Mouse (Mus musculus) cerebellum, adult 18-20 months (tissue): ENCODE data around the gene Socs3.

Experiments used
- DNase-seq, 2 experiments: peaks; one replicate each; pipeline ENCODE4 v3.0.0; 2021

Gene Socs3

DNA sequence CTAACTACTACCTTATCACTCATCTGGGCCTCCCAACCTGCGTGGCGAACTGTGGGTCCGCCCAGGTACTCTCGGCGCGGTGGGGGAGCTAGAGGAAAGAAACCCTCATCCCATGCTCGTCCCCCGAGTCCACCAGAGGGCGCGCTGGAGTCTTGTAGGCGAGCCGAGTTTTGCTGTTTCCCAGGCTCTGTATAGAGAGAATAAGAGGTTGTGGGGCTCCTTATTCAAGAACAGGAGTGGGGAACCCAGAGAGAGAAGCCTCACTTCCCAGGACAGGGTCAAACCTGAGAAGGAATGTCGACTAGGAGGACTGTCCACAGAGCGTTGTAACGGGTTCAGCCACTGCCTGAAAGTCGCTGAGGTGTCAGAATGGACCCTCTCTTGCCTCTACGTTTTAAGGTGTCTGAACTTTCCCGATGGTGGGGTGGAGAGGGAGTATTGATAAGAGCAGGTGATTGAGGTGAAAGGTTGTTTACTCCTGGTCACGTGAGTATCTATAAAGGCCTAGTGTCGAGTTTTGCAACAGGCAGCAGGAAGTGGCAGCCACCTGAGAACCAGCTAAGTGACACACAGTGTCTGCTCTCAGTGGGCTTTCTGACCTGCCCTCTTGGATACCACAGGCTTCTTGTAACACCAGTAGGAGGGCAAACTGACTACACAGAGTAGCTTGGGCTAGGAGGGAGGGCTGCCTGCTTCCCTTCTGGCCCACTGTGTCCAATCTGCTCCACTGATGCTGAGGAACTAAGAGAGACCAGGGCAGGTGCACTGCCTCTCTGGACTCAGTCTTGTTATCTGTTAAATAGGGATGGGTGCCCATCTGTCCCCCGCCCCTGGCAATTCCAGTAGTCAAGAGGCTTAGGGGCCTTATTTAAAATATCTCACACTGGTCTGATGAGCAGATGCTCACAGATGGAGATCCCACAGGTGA is at the start of gene Socs3:
Gene Socs3 (minus strand): TSS at position 103 of the 928 bp plus-strand sequence.
- DNase-seq, result peak; percentile 90 to 95

DNA sequence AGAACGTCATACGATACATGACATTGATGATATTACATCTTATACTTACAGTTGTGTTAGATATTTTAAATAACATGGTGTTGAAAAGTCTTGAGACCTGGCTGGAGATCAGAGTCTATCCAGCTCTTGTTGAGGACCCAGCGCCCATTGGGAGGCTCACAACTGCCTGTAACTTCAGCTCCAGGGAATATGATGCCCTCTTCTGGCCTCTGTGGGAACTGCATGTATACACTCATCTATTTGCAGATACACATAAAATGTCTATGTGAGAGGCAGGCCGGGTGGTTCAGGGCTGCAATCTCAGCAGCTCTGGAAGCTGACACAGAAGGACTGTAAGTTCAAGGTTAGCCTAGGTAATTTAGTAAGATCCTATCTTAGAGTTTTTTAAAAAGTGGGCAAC is 48.5 kb upstream of the Socs3 start:
- no peak for DNase-seq

DNA sequence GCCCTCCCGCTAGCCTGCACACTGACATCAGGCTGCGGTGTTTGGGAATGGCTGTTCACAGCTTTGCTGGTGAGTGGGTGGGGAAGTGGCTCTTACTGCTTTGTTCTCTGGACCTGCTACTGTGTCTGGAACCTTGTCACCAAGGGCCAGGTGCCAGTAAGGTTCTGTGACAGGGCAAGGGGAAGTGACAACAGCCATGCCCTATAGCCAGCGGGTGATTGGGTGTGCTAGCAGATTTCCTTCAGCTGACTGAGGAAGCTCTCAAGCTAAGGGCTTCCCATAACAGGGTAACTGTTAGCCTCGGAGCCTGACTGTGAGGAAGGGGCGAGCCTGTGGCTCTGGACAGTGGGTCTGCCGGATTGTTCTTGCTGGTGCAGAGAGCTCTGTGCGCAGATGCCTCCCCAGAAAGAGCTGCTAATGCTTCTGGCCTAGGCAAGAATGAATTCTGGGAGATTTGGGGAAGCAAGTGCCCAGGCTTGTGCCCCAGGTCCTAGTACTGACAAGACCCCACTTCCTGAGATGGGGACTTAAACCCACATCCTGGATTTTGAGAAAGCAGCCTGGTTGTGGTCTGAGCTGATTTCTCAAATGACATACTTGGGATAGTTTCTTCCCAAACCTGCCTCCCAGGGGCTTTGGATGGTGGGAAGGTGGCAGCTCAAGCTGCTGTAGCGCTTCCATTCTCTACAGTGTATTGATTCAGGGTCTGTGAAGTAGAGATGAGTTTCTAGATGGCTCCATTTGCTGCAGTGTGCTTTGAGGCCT is 45.7 kb upstream of the Socs3 start:
- DNase-seq, result no peak

DNA sequence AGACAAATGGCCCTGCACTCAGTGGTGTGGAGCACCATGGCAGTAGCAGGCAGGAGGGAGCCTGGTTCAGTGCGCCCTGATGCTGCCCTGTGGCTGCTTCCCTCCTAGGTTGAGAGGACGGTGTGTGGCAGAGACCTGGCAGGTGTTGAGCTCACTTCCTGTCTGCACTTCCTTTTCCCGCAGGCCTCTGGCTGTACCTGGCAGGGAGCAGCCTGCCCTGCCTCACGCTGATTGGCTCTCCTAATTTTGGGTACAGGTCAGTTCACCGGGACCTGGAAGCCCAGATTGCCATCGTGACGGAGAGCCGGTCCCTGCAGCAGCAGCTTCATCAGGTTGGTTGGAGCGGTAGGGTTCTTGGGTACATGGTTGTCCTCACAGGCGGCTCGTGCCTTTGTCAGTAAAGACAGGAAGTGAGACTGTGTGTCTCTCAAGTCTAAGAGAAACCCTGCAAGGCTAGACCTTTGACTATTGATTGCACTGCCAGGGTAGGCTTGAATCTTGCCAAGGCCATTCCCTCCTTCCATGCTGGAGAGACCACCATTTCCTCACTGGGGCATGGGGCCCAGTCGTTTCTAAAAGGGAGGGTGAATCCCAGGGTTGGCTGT is 44.6 kb upstream of the Socs3 start:
- no peak for DNase-seq

DNA sequence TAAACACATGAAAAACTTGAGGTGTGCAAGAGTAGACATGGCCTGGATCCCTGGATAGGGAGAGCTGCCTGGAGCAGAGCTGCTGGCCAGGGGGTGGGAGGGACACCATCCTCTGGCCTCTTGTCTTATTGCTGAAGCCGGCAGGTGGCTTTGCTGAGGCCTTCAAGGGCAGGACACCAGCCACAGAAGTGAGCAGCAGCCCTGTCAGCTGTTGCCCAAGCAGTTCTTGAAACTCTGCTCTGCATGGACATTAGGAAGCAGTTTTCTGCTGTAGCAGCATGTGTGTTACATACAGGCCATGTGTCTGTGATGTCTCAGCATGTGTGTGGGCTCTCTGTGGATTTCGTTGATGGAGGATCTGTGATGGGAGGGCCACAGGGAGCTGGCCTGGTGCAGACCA is 43.5 kb upstream of the Socs3 start:
- DNase-seq, result no peak

DNA sequence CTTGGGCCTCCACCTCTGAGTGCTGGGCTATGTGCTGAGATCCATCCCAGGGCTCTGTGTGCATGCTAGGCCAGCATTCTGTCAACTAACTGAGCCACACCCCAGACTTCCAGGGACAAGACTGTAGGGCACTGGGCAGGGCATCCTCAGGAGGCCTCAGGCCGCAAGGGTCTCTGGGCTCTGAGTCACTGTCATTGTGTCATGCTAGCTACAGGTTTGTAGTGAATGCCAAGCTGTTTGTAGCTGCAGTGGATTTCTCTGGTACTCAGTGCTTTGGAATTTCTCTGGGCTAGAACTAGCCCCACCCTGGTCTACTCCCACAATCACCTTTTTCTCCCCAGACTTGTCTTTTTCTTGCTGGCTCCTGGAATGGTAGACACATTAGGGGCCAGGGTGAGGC is 42.7 kb upstream of the Socs3 start:
- DNase-seq, result no peak

DNA sequence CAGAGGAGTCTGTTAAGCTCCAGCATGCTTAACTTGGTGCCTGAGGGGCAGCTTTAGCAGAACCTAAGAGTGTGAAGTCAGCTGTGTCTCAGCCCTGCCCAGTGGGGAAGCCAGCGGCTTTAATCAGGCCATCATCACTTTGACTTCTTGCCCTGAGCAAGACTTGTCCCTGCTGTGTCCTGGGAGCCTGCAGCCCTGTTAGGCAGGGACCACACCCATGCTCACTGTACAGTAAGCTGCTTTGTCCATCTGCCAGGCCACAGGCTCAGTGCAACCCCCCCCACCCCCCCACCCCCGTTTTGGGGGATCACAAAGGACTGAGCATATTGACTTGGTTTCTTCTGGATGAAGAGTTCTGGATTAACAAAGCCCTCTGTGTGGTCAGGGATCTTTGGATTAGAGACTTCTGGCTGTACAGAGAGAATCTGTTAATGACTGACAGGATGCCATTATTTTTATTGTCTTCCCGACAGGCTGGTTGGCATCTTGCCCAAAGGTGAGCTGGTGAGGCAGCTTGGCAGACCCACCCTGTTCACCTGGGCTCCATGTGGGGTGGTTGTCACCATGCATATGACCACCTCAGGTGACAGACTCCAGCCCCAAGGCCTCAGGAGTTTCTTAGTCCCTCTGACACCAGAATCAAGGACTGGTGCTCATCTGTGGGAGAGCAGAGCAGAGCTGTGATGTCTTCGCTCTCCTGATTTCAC is 40.2 kb upstream of the Socs3 start:
- no peak for DNase-seq

DNA sequence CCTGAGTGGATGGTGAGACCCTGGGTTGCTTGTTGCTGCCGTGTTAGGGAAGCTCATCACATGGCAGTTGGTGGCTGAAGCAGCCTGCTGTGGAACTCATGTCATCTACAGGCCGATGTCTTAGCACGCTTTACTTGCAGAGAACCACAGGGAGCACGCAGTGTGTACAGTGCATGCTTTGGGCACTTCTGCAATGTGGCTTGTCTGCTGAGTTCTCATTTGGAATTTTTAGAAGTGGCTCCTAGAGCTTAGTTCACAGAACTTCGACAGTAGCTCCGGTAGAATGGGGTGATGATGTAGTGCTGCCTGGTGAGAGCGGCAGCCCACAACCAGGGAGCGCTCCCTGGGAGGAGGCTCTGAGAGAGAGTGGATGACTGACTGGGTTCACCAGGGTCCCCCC is 39.0 kb upstream of the Socs3 start:
- no peak for DNase-seq

DNA sequence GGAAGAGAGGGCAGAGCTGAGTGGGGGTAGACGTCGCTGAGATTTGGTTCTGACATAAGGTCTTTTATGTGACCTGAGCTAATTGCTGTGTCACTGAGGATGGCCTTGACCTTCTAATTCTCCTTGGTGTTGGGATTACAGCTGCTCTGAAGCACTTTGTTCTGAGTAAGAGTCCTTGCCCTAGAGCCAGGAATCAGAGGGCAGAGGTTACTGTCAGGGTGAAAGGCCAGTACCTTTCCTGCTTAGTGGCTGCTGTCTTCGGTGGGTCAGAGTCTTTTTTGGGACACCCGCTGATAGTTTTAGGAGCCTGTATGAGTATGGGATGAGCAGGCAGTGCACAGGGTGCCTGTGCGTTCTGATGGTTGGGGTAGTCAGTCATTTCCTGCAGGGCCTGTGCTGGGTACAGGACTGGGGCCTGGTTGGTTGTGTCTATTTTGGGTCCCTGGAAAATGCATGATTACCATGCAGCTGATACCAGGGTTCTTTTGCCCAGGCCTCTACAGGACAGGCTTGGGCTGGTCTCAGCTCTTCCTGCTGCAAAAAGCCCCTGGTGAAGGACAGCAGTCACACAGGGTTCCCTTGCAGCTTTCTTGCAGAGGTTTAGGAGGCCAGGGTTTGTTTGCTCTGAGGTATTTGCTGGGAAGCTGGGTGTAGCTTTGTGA is 38.4 kb upstream of the Socs3 start:
- DNase-seq, result no peak

DNA sequence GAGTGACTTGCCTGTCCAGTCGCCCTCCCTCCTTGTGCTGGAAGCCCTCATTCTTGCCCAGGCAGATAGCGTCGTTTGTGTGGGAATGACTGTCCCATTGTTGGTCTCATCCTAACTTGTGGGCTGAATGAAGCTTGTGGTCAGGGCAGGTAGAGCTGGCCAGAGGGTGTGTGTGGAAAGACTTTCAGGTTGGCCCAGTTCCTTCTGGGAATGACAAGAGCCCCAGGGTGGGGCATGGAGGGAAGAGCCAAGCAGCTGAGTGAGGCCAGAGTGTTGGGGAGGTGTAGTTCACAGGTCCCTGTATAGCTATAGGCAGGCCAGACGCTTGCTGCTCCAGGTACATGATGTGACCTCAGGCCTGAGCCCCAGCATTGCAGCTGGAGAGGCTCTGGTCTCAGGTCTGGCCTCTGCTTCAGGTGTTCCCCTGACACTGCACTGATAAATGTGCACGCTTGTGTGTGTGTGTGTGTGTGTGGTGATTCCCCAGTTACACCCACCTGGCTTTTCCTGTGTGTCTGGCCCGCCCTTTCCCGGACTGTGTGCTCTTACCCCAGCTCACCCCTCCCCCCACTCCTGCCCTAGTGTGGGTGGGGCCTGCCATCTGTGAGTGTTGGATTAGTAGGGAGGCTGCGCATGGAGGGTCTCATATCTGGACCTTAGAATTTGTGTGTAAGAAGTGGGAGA is 37.8 kb upstream of the Socs3 start:
- DNase-seq, result no peak

DNA sequence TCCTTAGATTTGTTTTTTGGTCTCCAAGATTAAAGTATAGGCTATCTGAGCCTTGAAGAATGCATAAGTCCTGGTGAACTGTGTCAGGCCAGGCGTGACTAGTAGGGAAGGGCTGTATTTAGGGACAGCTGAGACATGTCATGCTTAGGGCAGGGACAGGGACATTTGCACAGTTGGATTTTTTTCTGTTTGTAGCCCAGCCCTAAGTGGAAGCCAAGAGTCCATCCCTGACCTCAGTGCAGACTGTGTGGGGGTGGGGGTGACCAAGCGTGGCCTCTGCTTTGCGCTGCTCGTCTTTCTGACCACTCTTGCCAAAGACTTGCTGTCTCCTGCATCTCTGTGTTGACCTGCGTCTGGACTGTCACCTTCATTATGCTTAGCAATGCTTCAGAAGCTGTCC is 34.4 kb upstream of the Socs3 start:
- no peak for DNase-seq

DNA sequence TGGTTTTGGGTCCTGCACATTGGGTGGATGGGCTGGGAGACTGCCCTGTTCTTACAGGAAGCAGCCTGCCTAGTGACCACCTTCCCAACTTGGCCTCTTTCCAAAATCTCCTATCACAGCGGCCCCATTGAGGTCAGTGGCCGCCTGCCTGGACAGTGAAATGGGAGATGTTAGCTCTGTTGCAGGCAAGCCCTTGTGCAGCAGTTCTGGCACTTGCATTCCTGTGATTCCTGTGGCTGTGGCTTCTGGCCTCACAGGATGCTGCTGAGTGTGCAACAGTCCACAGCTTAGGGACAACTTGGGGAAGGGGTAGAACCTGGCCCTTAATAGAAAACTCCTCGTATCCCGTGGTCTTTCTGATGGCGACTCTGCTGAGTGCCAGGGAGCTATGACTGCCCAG is 33.9 kb upstream of the Socs3 start:
- DNase-seq, result no peak

DNA sequence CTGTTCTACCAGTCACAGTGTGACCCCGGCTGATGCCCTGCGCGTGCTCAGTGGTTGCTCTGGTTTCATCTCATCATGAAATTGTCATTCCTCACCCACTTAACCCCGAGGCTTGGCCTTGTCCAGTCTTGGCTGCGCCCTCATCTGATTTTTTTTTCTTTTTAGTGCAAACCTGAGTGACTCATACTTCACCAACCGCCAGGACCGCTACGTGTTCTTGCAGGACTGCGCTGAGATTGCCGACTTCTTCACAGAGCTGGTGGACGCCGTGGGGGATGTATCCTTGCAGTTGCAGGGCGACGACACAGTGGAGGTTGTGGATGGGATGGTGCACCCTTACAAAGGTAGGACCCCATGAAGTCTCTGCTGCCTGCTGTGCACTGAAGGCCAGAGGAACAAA is 33.3 kb upstream of the Socs3 start:
- no peak for DNase-seq

DNA sequence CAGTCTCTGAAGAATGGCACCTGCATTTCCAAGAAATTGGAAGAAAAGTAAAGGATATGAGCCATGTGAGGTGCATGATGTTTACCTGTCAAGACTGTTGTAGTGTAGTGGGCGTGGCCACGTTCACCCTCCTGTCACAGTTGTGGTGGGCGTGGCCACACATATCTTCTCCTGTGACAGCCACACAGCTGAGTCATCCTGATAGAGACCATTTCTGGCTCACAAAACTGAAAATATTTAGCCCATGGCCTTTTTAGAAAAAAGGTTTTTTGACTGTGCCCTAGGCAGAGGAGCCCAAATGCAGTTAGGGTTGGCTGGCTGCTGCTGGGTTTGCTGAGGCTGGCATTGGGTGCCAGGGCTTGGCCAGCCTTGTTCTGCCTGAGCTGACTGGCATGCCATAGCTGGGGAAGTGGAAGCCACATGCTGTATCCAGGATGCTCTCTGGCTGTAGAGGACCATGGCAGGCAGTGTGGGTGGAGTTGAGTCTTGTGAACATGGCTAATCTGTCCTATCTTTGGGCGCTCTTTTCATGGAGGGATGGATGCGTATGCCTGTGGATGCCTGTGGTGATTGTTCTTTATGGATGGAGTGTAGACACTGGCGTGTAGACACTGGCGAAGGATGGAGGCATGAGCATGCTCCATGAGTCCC is 30.8 kb upstream of the Socs3 start:
- DNase-seq, result no peak

DNA sequence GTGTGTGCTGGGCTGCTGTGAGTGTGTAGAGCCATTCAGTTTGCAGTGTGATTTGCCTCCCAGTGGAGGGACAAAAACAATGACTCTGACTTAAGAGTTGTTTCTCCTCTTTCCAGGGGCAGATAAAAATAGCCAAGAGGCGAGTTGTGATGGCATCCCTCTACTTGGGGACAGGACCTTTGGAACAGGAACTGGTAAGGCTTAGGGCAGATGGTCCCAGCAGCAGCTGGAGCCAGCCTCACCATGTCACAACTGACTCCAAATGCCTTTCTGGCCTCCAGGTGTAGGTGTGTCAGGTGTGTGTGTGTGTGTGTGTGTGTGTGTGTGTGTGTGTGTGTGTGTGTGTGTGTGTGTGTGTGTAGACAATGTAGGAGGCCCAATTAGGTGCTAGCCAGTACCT is 30.2 kb upstream of the Socs3 start:
- DNase-seq, result no peak

DNA sequence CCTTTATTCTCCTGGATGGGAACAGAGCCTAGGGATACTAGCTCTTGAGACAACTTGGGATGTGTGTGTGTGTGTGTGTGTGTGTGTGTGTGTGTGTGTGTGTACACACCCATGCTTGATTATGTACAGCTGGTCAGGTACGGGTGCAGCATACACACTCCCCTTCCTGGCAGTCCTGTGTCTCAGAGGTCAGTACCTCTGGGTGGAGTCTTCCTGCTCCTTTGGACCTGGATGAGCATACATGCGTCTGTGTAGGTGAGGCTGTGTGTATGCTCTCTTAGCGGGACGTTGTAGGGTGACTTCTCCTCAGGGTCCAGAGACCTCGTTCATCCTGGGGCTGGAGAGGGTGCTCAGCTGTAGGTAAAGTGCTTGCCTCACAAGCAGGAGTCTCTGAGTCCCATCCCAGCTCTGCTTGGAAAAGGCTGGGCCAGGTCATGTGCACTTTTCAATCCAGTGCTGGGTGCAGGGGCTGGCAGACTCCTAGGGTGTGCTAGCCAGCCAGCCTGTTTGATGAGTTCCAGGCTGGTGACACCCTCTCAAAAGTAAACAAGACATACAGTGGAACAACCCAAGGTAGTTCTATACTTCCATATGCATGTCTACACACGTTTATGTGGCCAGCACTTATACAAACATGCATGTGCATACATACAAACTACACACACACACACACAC is 29.6 kb upstream of the Socs3 start:
- no peak for DNase-seq

DNA sequence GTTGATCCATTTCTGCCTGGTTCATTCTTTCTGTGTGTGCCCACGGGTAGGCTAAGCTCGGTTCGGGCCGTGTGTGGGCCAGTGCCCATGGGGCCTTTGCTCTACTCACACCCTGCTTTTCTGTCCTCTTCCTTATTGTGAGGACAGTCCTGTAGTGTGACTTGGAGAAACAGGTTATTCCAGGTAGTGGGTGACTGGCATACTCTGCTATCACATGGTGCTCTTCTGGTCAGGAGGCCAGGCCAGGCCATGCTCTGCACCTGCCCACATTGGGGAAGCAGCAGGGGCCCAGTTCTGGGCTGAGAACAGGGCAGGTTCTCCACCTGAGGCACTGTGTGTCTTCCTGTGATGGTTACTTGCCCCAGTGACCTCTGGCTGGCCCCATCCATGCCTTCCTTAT is 28.5 kb upstream of the Socs3 start:
- no peak for DNase-seq

DNA sequence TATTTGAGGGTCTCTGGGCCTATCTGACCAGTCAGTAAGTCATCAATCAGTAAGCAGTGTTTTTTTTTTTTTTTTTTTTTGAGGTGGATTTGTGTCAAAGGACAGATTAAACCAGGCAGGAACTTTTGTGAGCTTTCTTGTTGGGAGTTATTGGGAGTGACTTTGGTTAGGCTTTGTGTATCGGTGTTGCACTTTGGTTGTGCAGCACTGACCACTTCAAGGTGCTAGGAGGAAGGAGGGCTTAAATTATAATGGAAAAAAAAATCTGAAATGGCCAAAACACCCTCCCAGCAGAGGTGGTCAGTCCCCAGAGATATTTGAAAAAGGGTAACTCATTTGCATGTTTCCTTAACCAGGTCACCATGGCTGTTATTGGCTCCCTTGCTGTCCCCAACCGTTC is 27.2 kb upstream of the Socs3 start:
- DNase-seq, result no peak

DNA sequence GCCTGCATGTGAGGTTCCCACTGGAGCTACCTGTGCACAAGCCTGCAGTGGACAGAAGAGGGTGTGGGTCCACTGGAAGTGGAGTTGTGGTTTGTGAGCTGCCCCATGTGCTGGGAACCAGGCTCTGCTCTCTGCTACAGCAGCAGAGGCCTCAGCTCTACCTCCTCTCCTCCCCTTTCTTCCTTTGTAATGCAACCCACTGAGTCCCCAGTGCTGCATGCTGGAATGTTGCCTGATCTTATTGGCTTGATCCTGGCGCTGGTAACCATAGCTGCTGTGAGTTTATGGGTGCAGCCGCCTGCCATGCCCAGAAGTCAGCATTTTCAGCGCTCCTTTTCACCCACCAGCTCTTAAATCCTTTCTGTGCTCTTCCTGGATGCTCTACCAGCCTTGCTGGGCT is 26.2 kb upstream of the Socs3 start:
- DNase-seq, result no peak

DNA sequence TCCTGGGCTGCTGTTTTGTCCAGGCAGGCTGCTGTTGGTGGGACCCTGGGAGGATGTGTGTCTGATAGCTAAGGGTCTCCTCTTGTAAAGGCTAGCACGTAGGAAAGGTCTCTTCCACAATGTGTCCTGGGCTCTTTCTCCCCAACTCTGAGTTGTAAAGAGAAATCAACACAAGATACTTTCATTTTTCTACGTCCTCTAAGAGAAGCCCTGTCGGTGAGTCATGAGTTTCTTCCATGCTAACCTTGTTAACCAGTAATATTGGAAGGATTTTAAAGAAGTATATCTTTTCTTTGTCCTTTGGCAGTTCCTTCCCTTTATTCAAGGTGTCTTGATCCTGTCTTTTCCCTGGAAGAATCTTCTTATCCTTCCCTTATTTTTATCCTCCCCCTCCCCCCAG is 25.8 kb upstream of the Socs3 start:
- no peak for DNase-seq

DNA sequence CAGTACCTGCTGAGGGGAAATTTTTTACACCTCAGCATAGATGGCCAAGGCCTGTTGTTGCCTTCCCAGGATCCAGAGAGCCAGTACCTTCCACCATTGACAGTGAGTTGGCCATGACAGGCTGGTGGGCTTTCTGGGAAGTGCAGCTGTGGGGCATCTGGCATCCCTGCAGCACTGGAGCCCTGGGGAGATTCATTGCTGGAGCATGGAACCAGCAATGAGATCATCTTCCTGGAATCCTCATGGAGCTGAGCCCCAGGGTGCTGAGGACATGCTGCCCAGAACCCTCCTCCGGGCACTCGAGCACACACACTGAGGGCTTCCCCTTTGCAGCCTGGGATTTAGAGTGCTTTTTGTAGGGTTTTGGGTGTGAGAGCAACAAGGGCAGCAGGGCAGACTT is 25.4 kb upstream of the Socs3 start:
- no peak for DNase-seq
